Mouse (Mus musculus) liver, embryonic 13.5 days (tissue): ENCODE results near the gene Fer. TPM values are rescaled to one million over a fixed set of nuclear protein-coding genes. Genes with fewer than 3 reads are reported as not detected.

Experiments used
- ATAC-seq: fragments of 200-750 bp; cut with Nextera tagmentation; 2 replicates; pipeline ENCODE4 v1.8.0; 2017; ENCODE audit warnings: low read depth, mild to moderate bottlenecking, moderate number of reproducible peaks, moderate library complexity
- DNase-seq: peaks from one replicate; pipeline ENCODE4 v3.0.0; 2022
- H3K27ac ChIP-seq: fragments of 300-500 bp; sonication (generic); 2 replicates; pipeline ENCODE4 v1.5.1; 2015; ENCODE audit warnings: moderate library complexity, mild to moderate bottlenecking, inconsistent platforms
- H3K27me3 ChIP-seq: fragments of 300-500 bp; sonication (generic); 2 replicates; pipeline ENCODE4 v1.6.1; 2015; ENCODE audit warnings: mild to moderate bottlenecking, inconsistent platforms
- H3K36me3 ChIP-seq: fragments of 300-500 bp; sonication (generic); 2 replicates; pipeline ENCODE4 v1.6.1; 2015; ENCODE audit warnings: mild to moderate bottlenecking, inconsistent platforms
- H3K4me1 ChIP-seq: fragments of 300-500 bp; sonication (generic); replicated peaks from 2 replicates; pipeline ENCODE4 v1.6.1; 2015; ENCODE audit warnings: inconsistent platforms
- H3K4me2 ChIP-seq: fragments of 300-500 bp; sonication (generic); 2 replicates; pipeline ENCODE4 v1.6.1; 2015; ENCODE audit warnings: inconsistent platforms, mild to moderate bottlenecking, moderate library complexity
- H3K4me3 ChIP-seq: fragments of 300-500 bp; sonication (generic); replicated peaks from 2 replicates; pipeline ENCODE4 v1.5.1; 2015; ENCODE audit warnings: mild to moderate bottlenecking, inconsistent platforms
- H3K9ac ChIP-seq: fragments of 300-500 bp; sonication (generic); 2 replicates; pipeline ENCODE4 v1.6.1; 2015; ENCODE audit warnings: mild to moderate bottlenecking, inconsistent platforms
- H3K9me3 ChIP-seq: fragments of 300-500 bp; sonication (generic); replicated peaks from 2 replicates; pipeline ENCODE4 v1.6.1; 2016; ENCODE audit warnings: inconsistent platforms
- WGBS: fragments of 180-500 bp; shearing (Covaris S2); methylation state at CpG from one replicate; pipeline ENCODE4 v1.1.7; 2015; ENCODE audit not compliant: insufficient replicate concordance; 5-methylcytosine and 5-hydroxymethylcytosine counted together
- polyA plus RNA-seq: library from polyadenylated mRNA; unstranded; fragments of >200 nt; fragmentation: Nextera tagmentation; extraction: Ambion mirVana; gene quantifications from 2 replicates; pipeline ENCODE4 v1.2.1, GENCODE M21; 2015

Fer gene
- polyA plus RNA-seq, 1 experiment from 2014 or later = 9.3 TPM

DNA sequence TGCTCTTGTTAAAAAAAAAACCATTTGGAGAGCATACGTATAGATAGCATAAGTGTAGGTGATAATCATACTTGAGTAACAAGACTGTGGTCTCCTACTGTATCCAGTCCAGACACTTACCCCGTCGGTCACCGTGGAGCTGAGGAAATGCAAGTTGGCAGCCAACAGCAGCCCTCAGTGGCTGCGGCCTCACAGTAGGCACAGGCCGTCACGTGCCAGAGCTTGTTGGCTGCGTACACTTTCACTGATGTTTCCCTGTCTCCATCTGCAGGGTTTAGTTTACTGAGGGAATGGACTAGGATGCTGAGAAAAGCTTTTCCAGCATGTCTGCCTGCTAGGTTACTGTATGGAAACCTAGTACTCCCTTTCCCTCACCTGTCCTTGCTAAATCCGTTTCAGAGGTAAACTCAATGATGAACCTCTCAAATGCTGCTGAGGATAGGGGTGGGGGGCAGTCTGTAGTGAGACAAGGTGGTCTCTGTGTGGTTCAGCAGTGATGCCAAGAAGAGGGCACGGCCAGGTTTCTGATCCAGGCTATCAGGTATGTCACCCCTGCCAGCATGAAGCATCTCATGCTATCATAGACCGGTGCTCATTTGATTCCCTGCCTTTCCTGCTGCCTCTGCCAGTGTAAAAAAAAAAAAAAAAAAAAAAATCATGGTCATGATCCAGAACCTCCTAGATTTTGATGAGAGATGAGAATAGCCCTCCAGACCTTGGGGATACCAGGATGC lies 224.2 kb downstream of the Fer start:
- H3K4me3 ChIP-seq = no peak overlapping the region
- 81% methylated on average over 11 of the region's 11 CpGs for WGBS
- no peak overlapping the region for H3K27ac ChIP-seq
- no peak overlapping the region for H3K4me2 ChIP-seq
- no peaks in the 10 kb centered on the region for H3K9me3 ChIP-seq
- no peak overlapping the region for H3K9ac ChIP-seq
- DNase-seq = no peak
- H3K36me3 ChIP-seq = no peaks in the 10 kb centered on the region
- no peak for ATAC-seq
- H3K4me1 ChIP-seq = no peaks in the 10 kb centered on the region
- H3K27me3 ChIP-seq = no peaks in the 10 kb centered on the region

DNA sequence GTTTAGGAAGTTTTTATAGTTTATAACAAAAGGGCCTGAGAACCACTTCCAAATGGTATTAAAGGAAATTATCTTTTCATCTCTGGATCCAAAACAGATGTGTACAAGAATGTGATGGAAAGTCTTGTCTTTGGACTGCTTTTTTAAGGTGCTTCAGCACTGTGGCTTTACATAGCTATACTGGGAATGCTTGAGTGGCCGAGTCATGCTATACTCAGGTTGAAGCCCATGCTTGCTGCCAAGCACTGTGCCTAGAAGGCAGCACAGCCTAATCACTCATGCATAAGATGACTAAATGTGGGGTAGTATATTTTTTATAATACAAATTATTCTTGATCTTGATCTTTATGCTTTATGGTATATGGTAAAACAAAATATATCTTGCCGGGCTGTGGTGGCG lies 225.0 kb downstream of the Fer start:
- Histone ChIP-seq H3K9ac (no peak overlapping the region), H3K27me3 (no peaks in the 10 kb centered on the region), H3K4me2 (no peak overlapping the region), H3K9me3 (no peaks in the 10 kb centered on the region), H3K4me3 (no peak overlapping the region), H3K36me3 (no peaks in the 10 kb centered on the region), H3K4me1 (no peaks in the 10 kb centered on the region), H3K27ac (no peak overlapping the region)
- WGBS = 74% methylated on average over 3 of the region's 3 CpGs
- DNase-seq = no peak
- ATAC-seq = no peak

- no peak overlapping the region for H3K4me3 ChIP-seq
- no peak for ATAC-seq
- H3K36me3 ChIP-seq = no peaks in the 10 kb centered on the region
- no peak overlapping the region for H3K9ac ChIP-seq
- no peak for DNase-seq
- H3K4me1 ChIP-seq = no peaks in the 10 kb centered on the region
- no peak overlapping the region for H3K4me2 ChIP-seq
- WGBS = 61% methylated on average over 2 of the region's 2 CpGs
- no peaks in the 10 kb centered on the region for H3K9me3 ChIP-seq
- H3K27me3 ChIP-seq = no peaks in the 10 kb centered on the region
- H3K27ac ChIP-seq = no peak overlapping the region
Observed at GRCm38 (mm10) chr17:64093716-64094115, 230.9 kb downstream of the Fer start.

DNA sequence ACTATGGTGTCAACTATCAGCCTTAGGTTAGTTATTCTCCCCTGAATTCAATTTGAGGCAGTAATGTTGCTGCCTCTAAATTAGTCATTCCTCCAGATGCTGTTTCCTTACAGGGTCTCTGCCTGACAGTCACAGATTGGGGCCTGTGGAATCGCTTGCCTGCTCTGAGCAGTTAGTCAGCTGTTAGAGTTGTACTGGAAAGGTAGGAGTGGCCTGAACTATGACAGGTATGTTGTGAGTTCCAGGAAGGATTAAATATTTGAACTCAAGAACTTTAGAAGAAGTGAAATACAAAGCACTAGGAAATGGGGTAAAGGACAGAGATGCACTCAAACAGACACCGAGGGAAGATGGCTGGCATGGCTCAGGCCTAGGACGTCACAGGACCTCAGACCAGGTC lies 233.9 kb downstream of the Fer start:
- no peak overlapping the region for H3K4me3 ChIP-seq
- H3K27me3 ChIP-seq = no peaks in the 10 kb centered on the region
- no peak overlapping the region for H3K4me2 ChIP-seq
- H3K4me1 ChIP-seq = peaks cover 7% of the 10 kb centered on the region; the same call in 1 of the 2 replicates
- H3K27ac ChIP-seq = no peak overlapping the region
- DNase-seq (no peak), ATAC-seq (no peak)
- 79% methylated on average over 3 of the region's 3 CpGs for WGBS
- H3K9ac ChIP-seq = no peak overlapping the region
- H3K36me3 ChIP-seq = no peaks in the 10 kb centered on the region
- H3K9me3 ChIP-seq = no peaks in the 10 kb centered on the region

GRCm38 (mm10) chr17:64097788-64098359 lies 235.0 kb downstream of the Fer start:
- no peaks in the 10 kb centered on the region for H3K27me3 ChIP-seq
- WGBS = 72% methylated on average over 5 of the region's 5 CpGs
- H3K4me2 ChIP-seq = no peak overlapping the region
- no peak for DNase-seq
- no peak overlapping the region for H3K4me3 ChIP-seq
- no peak for ATAC-seq
- peaks cover 7% of the 10 kb centered on the region; the same call in 1 of the 2 replicates for H3K4me1 ChIP-seq
- no peaks in the 10 kb centered on the region for H3K9me3 ChIP-seq
- H3K36me3 ChIP-seq = no peaks in the 10 kb centered on the region
- H3K27ac ChIP-seq = no peak overlapping the region
- no peak overlapping the region for H3K9ac ChIP-seq

DNA sequence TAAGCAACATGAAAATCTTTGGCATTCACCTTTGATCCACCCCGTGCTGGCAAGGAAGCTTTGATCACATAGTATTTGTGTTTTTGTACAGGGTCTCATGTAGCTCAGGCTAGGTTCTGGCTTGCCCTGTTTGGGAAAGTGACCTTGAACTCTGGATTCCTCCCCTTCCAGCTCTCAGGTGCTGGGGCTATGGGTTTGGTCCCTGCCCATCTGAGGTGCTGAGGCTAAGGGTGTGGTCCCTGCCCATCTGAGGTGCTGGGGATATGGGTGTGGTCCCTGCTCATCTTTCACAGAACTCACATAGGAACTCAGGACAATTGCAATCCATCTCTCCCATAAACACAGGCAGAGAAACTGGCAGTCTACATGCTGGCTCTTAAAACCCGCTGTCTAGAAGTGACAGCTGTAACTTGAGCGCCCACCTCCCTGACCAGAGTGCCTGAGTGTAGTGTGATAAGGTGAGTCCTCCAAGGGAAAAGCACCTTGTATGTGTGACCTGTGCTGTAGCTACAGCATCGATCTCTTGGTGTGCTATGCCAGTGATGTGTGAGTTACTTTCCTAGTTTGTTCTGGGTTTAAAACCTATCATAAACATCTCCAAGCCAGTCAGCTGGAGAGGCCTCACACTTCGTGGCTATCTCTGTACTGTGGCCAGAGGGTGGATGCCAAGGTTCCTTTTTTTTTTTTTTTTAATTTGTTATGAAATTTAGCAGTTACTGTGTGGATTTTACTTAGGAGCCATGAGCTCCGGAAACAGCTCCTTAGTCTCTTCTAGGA lies 236.7 kb downstream of the Fer start:
- Histone ChIP-seq H3K9me3 (no peaks in the 10 kb centered on the region), H3K27ac (no peak overlapping the region), H3K4me3 (no peak overlapping the region), H3K27me3 (no peaks in the 10 kb centered on the region), H3K36me3 (no peaks in the 10 kb centered on the region), H3K4me1 (peaks cover 7% of the 10 kb centered on the region; the same call in 1 of the 2 replicates), H3K9ac (no peak overlapping the region), H3K4me2 (no peak overlapping the region)
- ATAC-seq = no peak
- 58% methylated on average over 6 of the region's 6 CpGs for WGBS
- DNase-seq = no peak

GRCm38 (mm10) chr17:64100172-64100510 lies 237.3 kb downstream of the Fer start:
- H3K4me2 ChIP-seq = no peak overlapping the region
- peaks cover 7% of the 10 kb centered on the region; the same call in 1 of the 2 replicates for H3K4me1 ChIP-seq
- H3K9me3 ChIP-seq = no peaks in the 10 kb centered on the region
- H3K27ac ChIP-seq = no peak overlapping the region
- H3K27me3 ChIP-seq = no peaks in the 10 kb centered on the region
- DNase-seq (no peak), ATAC-seq (no peak)
- WGBS = 57% methylated on average over 3 of the region's 3 CpGs
- no peak overlapping the region for H3K4me3 ChIP-seq
- H3K9ac ChIP-seq = no peak overlapping the region
- H3K36me3 ChIP-seq = no peaks in the 10 kb centered on the region

DNA sequence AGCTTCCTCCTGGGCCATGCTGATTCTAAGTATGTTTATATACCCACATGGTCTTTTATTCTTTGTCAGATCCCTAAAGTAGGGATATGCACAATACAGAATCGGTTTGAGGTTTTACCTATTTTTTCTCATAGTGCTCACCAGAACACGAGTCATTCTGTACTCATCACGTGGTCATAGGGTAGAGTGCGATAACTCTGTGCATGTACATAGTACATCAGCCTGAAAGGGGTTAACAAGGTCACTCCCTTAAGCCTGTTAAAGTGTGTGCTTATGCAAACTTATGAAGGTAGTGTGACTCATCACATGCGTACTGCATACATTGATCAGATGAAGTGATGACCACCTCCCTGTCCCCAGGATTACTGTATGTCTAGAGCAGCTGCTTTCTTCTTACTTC lies 245.9 kb downstream of the Fer start:
- no peaks in the 10 kb centered on the region for H3K27me3 ChIP-seq
- H3K27ac ChIP-seq = no peak overlapping the region
- 73% methylated on average over 5 of the region's 5 CpGs for WGBS
- no peak overlapping the region for H3K9ac ChIP-seq
- H3K4me2 ChIP-seq = no peak overlapping the region
- no peak overlapping the region for H3K4me3 ChIP-seq
- DNase-seq (no peak), ATAC-seq (no peak)
- H3K9me3 ChIP-seq = no peaks in the 10 kb centered on the region
- H3K4me1 ChIP-seq = 0 out of 2 replicates have a peak, but pooled peaks cover 2% of the 10 kb centered on the region
- H3K36me3 ChIP-seq = no peaks in the 10 kb centered on the region

GRCm38 (mm10) chr17:64109871-64110270 lies 247.0 kb downstream of the Fer start:
- Histone ChIP-seq H3K9ac (no peak overlapping the region), H3K27me3 (no peaks in the 10 kb centered on the region), H3K27ac (no peak overlapping the region), H3K9me3 (no peaks in the 10 kb centered on the region), H3K36me3 (no peaks in the 10 kb centered on the region), H3K4me2 (no peak overlapping the region), H3K4me1 (0 out of 2 replicates have a peak, but pooled peaks cover 2% of the 10 kb centered on the region), H3K4me3 (no peak overlapping the region)
- ATAC-seq = no peak
- DNase-seq = no peak
- 80% methylated on average over 8 of the region's 8 CpGs for WGBS

DNA sequence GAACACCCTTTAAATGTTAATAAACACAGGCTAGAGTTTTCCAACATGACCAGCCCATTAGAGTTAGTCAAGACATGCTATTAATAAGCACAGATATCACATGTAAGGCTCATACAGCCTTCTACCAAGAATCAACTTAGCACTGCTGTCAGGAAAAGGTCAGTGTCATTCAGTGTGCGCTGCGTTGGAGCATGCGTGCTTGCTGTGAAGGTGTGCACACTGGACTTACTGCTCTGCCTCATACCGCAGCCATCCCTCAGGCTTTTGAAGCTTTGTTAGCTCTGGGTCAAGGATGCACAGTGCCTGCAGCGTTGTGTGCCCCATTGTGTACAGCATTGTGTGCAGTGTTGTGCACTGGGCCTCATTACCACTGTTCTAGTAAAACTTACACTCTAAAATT lies 250.8 kb downstream of the Fer start:
- Histone ChIP-seq H3K9ac (no peak overlapping the region), H3K36me3 (no peaks in the 10 kb centered on the region), H3K27ac (no peak overlapping the region), H3K4me2 (no peak overlapping the region), H3K9me3 (no peaks in the 10 kb centered on the region), H3K4me3 (no peak overlapping the region), H3K27me3 (no peaks in the 10 kb centered on the region), H3K4me1 (0 out of 2 replicates have a peak, but pooled peaks cover 2% of the 10 kb centered on the region)
- ATAC-seq (no peak), DNase-seq (no peak)
- WGBS = 81% methylated on average over 5 of the region's 5 CpGs

DNA sequence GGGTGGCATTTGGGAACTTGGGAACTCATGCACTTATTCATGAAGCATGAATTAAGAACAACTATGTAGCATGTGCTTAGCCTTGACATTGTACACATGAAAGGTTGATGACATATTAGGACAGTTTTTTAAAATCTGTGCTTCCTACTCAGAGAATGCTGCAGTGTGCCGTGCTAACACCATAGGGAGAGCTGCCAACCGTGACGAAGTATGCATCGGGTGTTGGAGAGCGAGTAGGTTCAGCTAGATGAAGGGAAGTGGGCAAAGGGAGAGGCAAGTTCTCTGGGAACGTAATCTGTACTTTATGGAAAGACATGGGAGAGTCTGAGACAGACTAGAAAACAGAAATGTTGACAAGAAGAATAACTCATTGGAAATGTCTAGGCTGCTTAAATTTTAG lies 253.9 kb downstream of the Fer start:
- H3K27ac ChIP-seq = no peak overlapping the region
- H3K27me3 ChIP-seq = no peaks in the 10 kb centered on the region
- no peak overlapping the region for H3K4me2 ChIP-seq
- ATAC-seq (no peak), DNase-seq (no peak)
- H3K4me3 ChIP-seq = no peak overlapping the region
- H3K36me3 ChIP-seq = no peaks in the 10 kb centered on the region
- no peaks in the 10 kb centered on the region for H3K9me3 ChIP-seq
- no peak overlapping the region for H3K9ac ChIP-seq
- no peaks in the 10 kb centered on the region for H3K4me1 ChIP-seq
- WGBS = 82% methylated on average over 6 of the region's 6 CpGs
